Mouse (Mus musculus) activated CD4-positive, CD25-positive, alpha-beta regulatory T cell, adult 9 weeks (primary cell): ENCODE results near the gene Aspn. TPM values are rescaled to one million over a fixed set of nuclear protein-coding genes. Genes with fewer than 3 reads are reported as not detected.

Experiments used
- polyA plus RNA-seq: library from polyadenylated mRNA; unstranded; fragments of 100-300 nt; shearing (Covaris generic); gene quantifications from one replicate; pipeline ENCODE4 v1.2.1, GENCODE M21; 2017

The Aspn gene
- not detected for polyA plus RNA-seq

DNA sequence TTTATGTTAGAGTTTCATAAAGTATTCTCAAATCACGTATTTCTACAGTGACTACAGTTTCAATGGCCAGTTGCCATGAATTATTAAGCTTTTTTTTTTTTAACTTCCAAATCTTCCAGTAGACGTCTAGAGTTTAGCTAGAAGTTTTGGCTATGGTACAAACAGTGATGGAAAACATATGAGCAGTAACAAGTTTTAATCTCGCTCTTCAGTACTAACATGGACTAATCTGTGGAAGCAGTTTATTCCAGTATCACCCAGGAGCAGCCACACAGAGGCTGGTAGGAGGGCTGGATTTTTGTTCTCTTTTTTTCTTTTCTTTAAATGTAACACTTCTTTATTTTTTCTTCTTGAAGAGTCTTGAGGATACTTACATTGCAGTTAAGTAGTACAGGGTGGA lies at the start of gene Aspn:
TSS of gene Aspn (plus strand) at position 165 of the 400 bp plus-strand sequence.

DNA sequence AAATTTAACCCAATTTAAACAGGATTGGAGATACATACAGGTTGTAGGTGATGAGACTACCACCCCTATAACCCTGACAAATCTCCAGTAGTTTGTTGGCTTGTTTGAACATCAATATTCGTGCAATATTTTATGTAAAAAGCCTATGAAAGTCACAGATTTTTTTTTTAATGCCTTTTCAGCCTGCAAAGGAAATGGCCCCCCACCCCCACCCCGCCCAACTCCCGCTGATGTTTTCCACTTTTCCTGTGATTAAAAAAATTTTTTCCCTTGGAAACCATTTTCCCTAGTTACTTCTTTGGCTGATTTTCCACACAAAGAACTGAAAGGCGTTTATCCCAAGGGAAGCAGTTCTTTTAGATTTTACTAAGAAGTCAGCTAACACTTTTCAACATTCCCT lies 39.7 kb upstream of the Aspn start, which contains the start of gene Ecm2:
TSS of gene Ecm2 (plus strand) at position 301 of the 400 bp plus-strand sequence.

DNA sequence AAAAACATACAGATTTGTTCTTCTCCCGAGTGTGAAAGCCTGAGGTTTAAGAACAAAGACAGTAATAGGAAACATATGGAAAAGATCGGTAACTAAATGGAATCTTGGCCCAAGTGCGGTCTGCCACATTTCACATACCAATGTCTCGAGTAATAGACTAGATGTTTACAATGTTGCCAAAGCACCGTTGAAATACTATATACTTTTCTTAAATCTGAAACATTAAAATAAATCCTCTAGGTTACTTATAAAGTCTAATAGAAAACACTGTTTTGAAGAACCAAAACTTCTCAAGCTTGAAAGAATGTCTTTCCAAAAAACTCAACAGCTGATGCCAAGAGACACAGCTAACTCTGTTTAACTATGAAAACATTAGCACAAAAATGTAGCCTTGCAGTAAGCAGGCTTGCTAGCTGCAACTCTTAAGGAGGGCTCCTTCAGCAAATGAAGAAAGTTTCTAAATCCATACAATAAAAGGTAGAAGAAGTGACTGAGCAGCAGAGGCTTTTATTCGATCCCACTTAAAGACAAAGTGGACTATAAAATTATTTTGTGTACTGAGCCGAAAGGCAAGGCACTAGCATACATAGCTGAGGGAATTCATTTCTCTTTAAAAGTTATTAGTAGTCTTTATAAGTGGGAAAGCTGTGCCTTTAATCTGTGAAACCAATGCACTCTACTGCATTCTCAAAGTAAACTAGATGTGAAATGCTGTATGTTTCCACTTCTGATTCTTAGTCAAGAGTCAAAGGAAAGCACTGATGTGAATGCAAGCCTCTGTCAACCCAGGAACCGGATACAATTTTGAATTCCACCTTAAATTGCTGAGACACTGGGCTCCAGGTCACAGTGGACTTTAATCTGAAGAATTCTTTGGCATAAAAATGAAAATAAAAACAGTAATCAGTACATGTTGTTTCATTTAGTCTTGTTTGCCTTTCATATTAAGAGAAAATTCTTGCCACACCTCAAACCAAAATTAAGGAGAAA lies 37.6 kb downstream of the Aspn start, which contains the start of gene Omd:
TSS of gene Omd (plus strand) at position 922 of the 990 bp plus-strand sequence.

DNA sequence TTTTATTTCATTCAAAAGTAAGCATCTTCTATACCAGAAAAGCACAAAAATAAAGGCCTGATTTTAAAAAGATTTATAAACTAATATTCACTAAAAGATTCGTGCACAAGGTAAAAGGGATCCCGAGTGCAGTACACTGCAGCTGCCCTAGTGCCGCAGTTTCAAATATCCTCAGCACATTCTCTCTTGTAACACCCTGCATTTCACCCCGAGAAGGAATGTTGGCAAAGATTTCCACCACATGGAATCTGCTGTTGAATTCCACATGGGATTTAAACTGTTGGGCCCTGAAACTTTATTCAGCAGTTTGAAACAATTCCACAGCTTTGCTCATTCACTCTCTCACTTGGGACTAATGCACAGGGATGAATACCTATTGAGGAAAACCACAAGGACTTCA lies 63.5 kb downstream of the Aspn start, which contains the start of gene Ogn:
TSS of gene Ogn (plus strand) at position 333 of the 400 bp plus-strand sequence.

Other genes starting within 250 kb of the Aspn start
- gene Fgd3, start 224.1 kb upstream of the Aspn start, polyA plus RNA-seq: 22.3 TPM
- gene Bicd2, start 202.9 kb upstream of the Aspn start, polyA plus RNA-seq: 13.6 TPM
- 14.2 TPM for gene Ippk, start 123.2 kb upstream of the Aspn start, polyA plus RNA-seq
- 4.5 TPM for gene Tes3-ps, start 51.1 kb upstream of the Aspn start, polyA plus RNA-seq
- gene Ecm2, start 39.6 kb upstream of the Aspn start, polyA plus RNA-seq: 0.31 TPM
- gene Omd, start 38.0 kb downstream of the Aspn start, polyA plus RNA-seq: 0.17 TPM
- gene Ogn, start 63.6 kb downstream of the Aspn start, polyA plus RNA-seq: 0.17 TPM
- gene Cenpp, start 108.3 kb downstream of the Aspn start, polyA plus RNA-seq: 3.1 TPM
- gene Nol8, start 108.6 kb downstream of the Aspn start, polyA plus RNA-seq: 52.5 TPM
- gene Iars, start 137.7 kb downstream of the Aspn start, polyA plus RNA-seq: 60.7 TPM